Mouse (Mus musculus) liver, postnatal 0 days (tissue): ENCODE data around the gene Cspg4.
A peak's percentile ranks its signal among the peaks of the same experiment; 100 is the strongest.

ENCODE experiments used
- CTCF ChIP-seq: sonication (generic); IDR thresholded peaks from 2 replicates; pipeline ENCODE4 v1.5.1; 2016; ENCODE audit warnings: antibody characterized with exemption, low read depth
- EP300 ChIP-seq: IDR thresholded peaks from 2 replicates; pipeline ENCODE4 v1.6.1; 2016; ENCODE audit warnings: antibody characterized with exemption, low read depth, mild to moderate bottlenecking

DNA sequence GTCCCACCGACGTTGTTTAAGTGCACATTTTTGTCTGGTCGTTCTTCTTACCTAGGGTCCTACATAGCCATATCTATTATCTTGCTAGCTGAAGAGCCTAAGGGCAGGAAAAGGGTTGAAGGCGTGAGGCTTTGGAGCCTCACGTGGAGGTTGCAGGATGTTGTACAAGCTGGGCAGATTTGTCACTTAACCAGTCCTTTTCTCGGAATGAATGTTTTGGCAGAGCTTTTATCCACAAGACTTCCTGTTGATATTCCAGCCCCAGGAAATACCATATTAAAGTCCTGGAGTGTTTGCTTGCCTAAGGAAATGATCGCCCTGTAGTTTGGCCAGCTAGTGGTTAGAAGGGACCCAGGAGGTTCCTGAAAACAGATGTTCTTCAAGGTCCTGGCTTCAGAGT is 73.5 kb downstream of the Cspg4 start:
- TF ChIP-seq EP300 = 0 out of 2 replicates have a peak, but pooled peaks have one; percentile 55
- TF ChIP-seq CTCF = no peak
